Mouse (Mus musculus) liver, postnatal 0 days (tissue): ENCODE data around the gene D1Pas1. TPM values are rescaled to one million over a fixed set of nuclear protein-coding genes. Genes with fewer than 3 reads are reported as not detected.
A peak's percentile ranks its signal among the peaks of the same experiment; 100 is the strongest.

Source experiments
- ATAC-seq: fragments of 200-750 bp; cut with Nextera tagmentation; 2 replicates; pipeline ENCODE4 v1.8.0; 2017; ENCODE audit warnings: mild to moderate bottlenecking, moderate library complexity
- DNase-seq: peaks from one replicate; pipeline ENCODE4 v3.0.0-alpha.2; 2016
- H3K27ac ChIP-seq: fragments of 300-500 bp; sonication (generic); 2 replicates; pipeline ENCODE4 v1.5.1; 2014; ENCODE audit warnings: antibody characterized with exemption, moderate library complexity, mild to moderate bottlenecking, low read depth
- H3K27me3 ChIP-seq: fragments of 300-500 bp; sonication (generic); 2 replicates; pipeline ENCODE4 v1.6.1; 2014; ENCODE audit warnings: low read length, control low read depth, mixed read lengths; ENCODE audit not compliant: insufficient read depth
- H3K36me3 ChIP-seq: fragments of 300-500 bp; sonication (generic); replicated peaks from 2 replicates; pipeline ENCODE4 v1.6.1; 2014; ENCODE audit warnings: mild to moderate bottlenecking, control low read depth, low read length, moderate library complexity, mixed read lengths; ENCODE audit not compliant: insufficient read depth
- H3K4me1 ChIP-seq: fragments of 300-500 bp; sonication (generic); 2 replicates; pipeline ENCODE4 v1.6.1; 2014; ENCODE audit warnings: antibody characterized with exemption, mild to moderate bottlenecking, control low read depth; ENCODE audit not compliant: insufficient read depth
- H3K4me2 ChIP-seq: fragments of 300-500 bp; sonication (generic); 2 replicates; pipeline ENCODE4 v1.6.1; 2014; ENCODE audit warnings: low read depth, mild to moderate bottlenecking, low read length, moderate library complexity, mixed read lengths
- H3K4me3 ChIP-seq: fragments of 300-500 bp; sonication (generic); 2 replicates; pipeline ENCODE4 v1.5.1; 2014; ENCODE audit warnings: low read depth, low read length
- H3K9ac ChIP-seq: fragments of 300-500 bp; sonication (generic); replicated peaks from 2 replicates; pipeline ENCODE4 v1.6.1; 2014; ENCODE audit warnings: mild to moderate bottlenecking, moderate library complexity
- H3K9me3 ChIP-seq: fragments of 300-500 bp; sonication (generic); 2 replicates; pipeline ENCODE4 v1.6.1; 2016; ENCODE audit warnings: mild to moderate bottlenecking, control low read depth, low read length, mixed read lengths
- CTCF ChIP-seq: sonication (generic); IDR thresholded peaks from 2 replicates; pipeline ENCODE4 v1.5.1; 2016; ENCODE audit warnings: antibody characterized with exemption, low read depth
- EP300 ChIP-seq: IDR thresholded peaks from 2 replicates; pipeline ENCODE4 v1.6.1; 2016; ENCODE audit warnings: antibody characterized with exemption, low read depth, mild to moderate bottlenecking
- WGBS: fragments of 180-500 bp; shearing (Covaris S2); extraction: QIAGEN DNeasy Blood & Tissue Kit; methylation state at CpG from one replicate; pipeline ENCODE4 v1.1.7; 2014; ENCODE audit not compliant: insufficient replicate concordance; 5-methylcytosine and 5-hydroxymethylcytosine counted together
- polyA plus RNA-seq: library from polyadenylated mRNA; unstranded; fragments of >200 nt; fragmentation: Nextera tagmentation; extraction: Ambion mirVana; gene quantifications from 2 replicates; pipeline ENCODE4 v1.2.1, GENCODE M21; 2015

D1Pas1 gene
- polyA plus RNA-seq, 1 experiment from 2014 or later, result not detected

DNA sequence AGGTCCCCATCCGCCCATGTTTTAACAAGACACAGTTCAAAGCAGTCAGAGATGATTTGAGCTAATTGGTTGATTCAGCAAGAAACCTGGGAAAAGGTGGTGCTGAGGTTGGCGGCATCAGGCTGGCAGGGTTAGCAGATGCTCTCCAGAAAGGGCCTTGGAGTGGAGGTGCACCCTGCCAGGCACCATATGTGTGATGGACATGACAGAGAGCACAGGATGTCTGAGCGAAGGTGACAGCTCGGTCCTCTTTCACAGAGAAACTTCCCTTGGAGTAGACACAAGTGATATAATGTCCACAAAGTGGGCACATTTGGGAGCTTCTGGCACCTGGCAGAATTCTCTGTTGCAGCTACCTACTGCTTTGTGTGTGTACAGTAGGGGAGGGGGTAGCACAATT lies 44.4 kb downstream of the D1Pas1 start:
- ATAC-seq (no peak), DNase-seq (no peak)
- H3K27me3 ChIP-seq, result no peaks in the 10 kb centered on the region
- no peak overlapping the region for H3K9ac ChIP-seq
- H3K9me3 ChIP-seq, result no peaks in the 10 kb centered on the region
- WGBS, result 84% methylated on average over 4 of the region's 4 CpGs
- TF ChIP-seq CTCF, result no peak
- TF ChIP-seq EP300, result no peak
- H3K4me2 ChIP-seq, result no peak overlapping the region
- no peaks in the 10 kb centered on the region for H3K4me1 ChIP-seq
- no peaks in the 10 kb centered on the region for H3K36me3 ChIP-seq
- no peak overlapping the region for H3K27ac ChIP-seq
- no peak overlapping the region for H3K4me3 ChIP-seq

DNA sequence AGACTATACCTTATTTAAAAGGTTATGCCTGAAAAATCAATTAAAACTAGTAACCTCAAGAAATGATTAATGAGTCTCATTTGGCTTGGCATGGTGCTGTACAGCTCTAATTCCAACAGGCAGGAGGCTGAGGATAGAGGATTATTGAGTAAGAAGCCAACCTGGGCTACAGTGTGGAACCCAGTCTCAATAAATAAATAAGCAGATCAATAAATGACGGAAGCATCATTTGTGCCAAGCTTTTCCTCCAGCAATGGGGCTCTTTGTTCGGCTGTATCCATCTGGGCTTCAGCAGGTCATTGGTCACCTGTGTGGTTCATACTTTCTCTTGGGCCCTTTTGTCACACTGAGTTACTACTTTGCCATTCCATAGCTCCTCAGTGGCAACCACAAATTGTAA lies 46.9 kb downstream of the D1Pas1 start:
- H3K9ac ChIP-seq, result no peak overlapping the region
- no peak for TF ChIP-seq CTCF
- no peak for TF ChIP-seq EP300
- H3K27me3 ChIP-seq, result no peaks in the 10 kb centered on the region
- no peak for ATAC-seq
- no peaks in the 10 kb centered on the region for H3K36me3 ChIP-seq
- WGBS, result 70% methylated on average over 2 of the region's 2 CpGs
- H3K4me2 ChIP-seq, result no peak overlapping the region
- H3K9me3 ChIP-seq, result no peaks in the 10 kb centered on the region
- no peak overlapping the region for H3K4me3 ChIP-seq
- DNase-seq, result no peak
- no peaks in the 10 kb centered on the region for H3K4me1 ChIP-seq
- H3K27ac ChIP-seq, result no peak overlapping the region

- DNase-seq (no peak), ATAC-seq (no peak)
- H3K4me1 ChIP-seq, result no peaks in the 10 kb centered on the region
- no peaks in the 10 kb centered on the region for H3K9me3 ChIP-seq
- TF ChIP-seq CTCF, result no peak
- TF ChIP-seq EP300, result no peak
- no peaks in the 10 kb centered on the region for H3K36me3 ChIP-seq
- H3K4me2 ChIP-seq, result no peak overlapping the region
- H3K9ac ChIP-seq, result no peak overlapping the region
- no peak overlapping the region for H3K27ac ChIP-seq
- H3K27me3 ChIP-seq, result no peaks in the 10 kb centered on the region
- WGBS, result 68% methylated on average over 1 of the region's 1 CpGs
- H3K4me3 ChIP-seq, result no peak overlapping the region
These were observed 48.5 kb downstream of the D1Pas1 start for GRCm38 (mm10) chr1:187015673-187016072.

GRCm38 (mm10) chr1:187016116-187016515 lies 48.9 kb downstream of the D1Pas1 start:
- H3K27me3 ChIP-seq, result no peaks in the 10 kb centered on the region
- no peak overlapping the region for H3K9ac ChIP-seq
- TF ChIP-seq CTCF (no peak), EP300 (no peak)
- no peak for DNase-seq
- no peak for ATAC-seq
- H3K4me2 ChIP-seq, result no peak overlapping the region
- 40% methylated on average over 4 of the region's 4 CpGs for WGBS
- no peak overlapping the region for H3K4me3 ChIP-seq
- no peaks in the 10 kb centered on the region for H3K36me3 ChIP-seq
- no peak overlapping the region for H3K27ac ChIP-seq
- no peaks in the 10 kb centered on the region for H3K9me3 ChIP-seq
- no peaks in the 10 kb centered on the region for H3K4me1 ChIP-seq

DNA sequence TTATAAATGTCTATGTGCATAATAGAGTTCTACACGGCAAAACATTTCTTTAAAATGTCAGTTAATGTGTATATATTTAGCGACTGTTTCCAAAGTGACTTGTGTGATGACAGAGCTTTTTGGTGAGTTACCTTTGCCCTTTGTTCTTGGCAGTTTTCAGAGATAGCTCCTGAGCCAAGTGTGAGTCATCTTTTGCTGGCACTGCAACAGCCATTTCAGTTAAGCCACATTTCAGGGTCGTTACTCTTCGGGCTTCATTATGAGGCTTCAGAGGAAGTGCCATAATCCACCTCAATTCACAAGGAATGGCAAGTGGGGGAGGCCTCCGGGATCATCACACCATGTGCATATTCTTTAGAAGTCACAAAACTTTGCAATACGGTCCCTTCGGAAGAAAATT lies 52.8 kb downstream of the D1Pas1 start:
- TF ChIP-seq EP300, result no peak
- TF ChIP-seq CTCF, result no peak
- H3K36me3 ChIP-seq, result no peaks in the 10 kb centered on the region
- H3K27ac ChIP-seq, result no peak overlapping the region
- WGBS, result 65% methylated on average over 7 of the region's 7 CpGs
- H3K9me3 ChIP-seq, result no peaks in the 10 kb centered on the region
- no peak overlapping the region for H3K4me3 ChIP-seq
- H3K27me3 ChIP-seq, result no peaks in the 10 kb centered on the region
- ATAC-seq (peak; percentile 63; the same call in 1 of the 2 replicates), DNase-seq (peak; percentile 32)
- H3K9ac ChIP-seq, result no peak overlapping the region
- H3K4me1 ChIP-seq, result no peaks in the 10 kb centered on the region
- H3K4me2 ChIP-seq, result no peak overlapping the region

Other genes starting within 250 kb of the D1Pas1 start
- gene Rrp15, start 218.1 kb upstream of the D1Pas1 start, polyA plus RNA-seq, result 22.1 and 22.4 TPM in 2 replicates
- gene Spata17, start 248.0 kb downstream of the D1Pas1 start, polyA plus RNA-seq, result 0.24 and 0.41 TPM in 2 replicates
- gene Gpatch2, start 248.1 kb downstream of the D1Pas1 start, polyA plus RNA-seq, result 5.1 and 5.4 TPM in 2 replicates